Mouse (Mus musculus): Measurements from ENCODE around the gene Fxyd7. TPM values are rescaled to one million over a fixed set of nuclear protein-coding genes. Genes with fewer than 3 reads are reported as not detected.
A peak's percentile ranks its signal among the peaks of the same experiment; 100 is the strongest.

The Fxyd7 gene
- total and polyA plus RNA-seq, 3 experiments, result 1.3 to 4.4 (median 1.4) TPM

- no peak for DNase-seq
Observed at GRCm38 (mm10) chr7:31050921-31051320, 346 bp downstream of the Fxyd7 start.

DNA sequence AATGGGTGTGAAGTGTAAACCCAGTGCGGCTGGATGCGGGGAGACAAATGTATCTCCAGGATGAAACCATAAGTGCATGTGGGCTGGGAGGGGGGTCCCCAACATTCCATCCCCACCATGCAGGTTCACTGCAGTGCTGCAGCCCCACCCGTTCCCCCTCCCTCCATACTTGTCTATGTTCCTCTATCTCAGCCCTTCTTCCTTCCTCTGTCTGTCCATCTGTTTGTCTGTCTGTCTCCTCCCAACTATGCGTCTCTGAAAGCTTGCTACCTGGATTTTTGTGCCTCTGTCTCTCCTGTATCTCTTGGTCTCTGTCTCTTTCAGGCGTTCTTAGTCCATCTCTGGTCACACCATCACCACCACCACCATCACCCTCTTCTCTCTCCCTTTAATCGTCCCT, 780 bp downstream of the Fxyd7 start:
- no peak for DNase-seq

- DNase-seq, result no peak
Observed at GRCm38 (mm10) chr7:31049846-31050281, 1.4 kb downstream of the Fxyd7 start.

DNA sequence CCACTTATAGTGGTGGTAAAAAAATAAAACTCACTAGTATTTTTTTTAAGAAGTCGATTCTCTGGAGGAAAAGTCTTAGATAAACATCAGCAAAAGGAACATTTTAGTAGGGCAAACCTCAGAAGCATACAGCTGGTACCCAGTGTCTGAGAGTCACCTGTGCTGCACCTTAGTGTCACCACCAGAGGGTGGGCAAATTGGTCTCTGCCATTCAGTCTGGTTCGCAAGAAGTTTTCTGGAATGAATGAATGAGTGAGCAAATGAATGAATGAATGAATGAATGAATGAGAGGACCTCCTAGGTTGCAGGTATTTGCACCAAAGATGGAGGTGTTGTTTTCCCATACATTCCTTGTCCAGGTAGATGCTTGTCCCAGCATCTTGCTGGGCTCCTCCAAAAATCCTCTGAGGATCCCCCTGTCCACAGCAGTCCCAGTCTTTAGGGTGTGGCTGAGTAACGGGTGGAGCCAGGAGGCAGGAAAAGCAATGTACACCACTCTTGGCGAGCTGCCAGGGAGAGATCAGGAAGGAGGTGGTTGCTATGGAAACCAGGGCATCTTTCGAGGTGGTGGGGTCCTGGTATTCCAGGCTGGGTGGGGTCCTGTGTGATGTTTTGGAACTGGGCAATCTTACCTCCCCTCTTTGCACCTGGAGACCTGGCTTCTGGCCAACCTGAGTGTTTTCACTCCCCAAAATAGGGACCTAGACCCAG, 2.0 kb downstream of the Fxyd7 start:
- DNase-seq, result no peak

DNA sequence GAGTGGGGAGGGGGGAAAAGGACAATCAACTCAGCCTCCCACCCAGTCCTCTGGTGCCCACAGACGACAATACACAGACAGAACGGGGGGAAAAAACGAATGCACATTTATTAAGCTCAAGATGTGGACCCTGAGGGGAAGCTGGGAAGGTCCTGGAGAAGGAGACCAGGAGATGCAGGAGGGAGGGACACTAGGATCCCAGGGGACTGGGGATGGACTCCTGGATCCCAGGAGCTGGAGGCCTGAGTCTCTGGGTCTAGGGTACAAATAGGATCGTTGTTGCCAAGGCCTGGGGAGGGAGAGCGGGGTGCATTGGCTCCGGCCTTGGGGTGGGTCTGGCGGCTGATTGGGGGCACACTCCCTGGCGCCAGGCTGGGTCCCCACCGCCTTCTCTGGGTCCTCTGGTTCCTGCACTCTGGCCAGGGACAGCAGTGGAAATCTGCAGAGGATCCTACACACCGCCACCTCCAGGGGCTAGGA, 8.8 kb downstream of the Fxyd7 start, which contains the start of gene Fxyd5:
Gene Fxyd5, minus strand, starts transcription at position 51 of the 480 bp plus-strand sequence.
- DNase-seq, result no peak

DNA sequence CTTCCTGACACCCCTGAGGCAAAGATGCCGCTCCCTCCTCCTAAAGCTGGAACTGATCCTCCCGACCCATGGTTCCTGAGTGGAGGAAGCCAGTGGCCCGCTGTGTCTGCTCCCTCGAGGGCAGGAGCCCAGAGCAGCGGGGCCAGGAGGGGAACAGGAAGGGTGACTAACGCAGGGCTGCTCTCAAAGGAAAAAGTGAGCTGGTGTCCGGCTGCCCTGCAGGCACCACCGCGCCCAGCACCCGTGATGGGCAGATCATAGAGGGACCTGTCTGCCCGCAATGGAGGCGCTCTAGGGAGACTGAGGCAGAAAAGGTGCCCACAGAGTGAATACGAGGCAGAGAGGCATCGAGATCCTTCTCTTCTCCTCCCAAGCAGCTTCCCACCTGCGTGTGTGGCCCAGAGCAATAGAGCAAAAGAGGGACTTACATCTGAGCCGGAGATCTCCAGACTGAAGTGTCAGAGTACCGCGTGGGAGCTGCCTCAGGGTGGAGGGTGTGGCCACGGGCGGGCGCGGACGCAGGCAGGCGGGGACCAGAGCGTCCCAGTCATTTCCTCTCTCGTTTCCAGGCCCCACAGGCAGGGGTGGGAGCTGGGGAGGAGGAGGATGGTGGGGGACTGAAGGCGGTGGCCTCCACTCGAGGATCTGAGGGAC, 9.5 kb downstream of the Fxyd7 start:
- peak; percentile 80 for DNase-seq

GRCm38 (mm10) chr7:31041023-31041407, 10.3 kb downstream of the Fxyd7 start:
- no peak for DNase-seq

- DNase-seq, result no peak
Observed at GRCm38 (mm10) chr7:31040281-31041022, 10.8 kb downstream of the Fxyd7 start.

DNA sequence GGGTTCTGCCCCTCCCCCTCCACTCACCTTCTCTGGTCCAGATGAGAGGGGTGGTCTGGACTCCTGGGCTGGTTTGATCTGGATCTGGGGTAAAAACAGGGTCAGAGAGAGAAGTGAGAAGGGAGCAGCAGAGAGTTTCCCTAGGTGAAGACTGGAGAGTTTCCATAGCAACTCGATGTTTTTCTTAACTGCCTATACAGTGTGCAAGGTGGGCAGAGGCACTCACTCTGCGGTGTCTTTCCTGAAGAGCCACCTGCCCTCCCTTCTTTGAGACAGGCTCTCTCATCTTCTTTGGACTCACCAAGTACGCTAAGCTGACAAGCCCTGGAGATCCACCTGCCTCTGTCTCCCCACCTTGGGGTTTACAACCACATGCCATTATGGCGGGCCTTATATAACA, 12.3 kb downstream of the Fxyd7 start:
- DNase-seq, result no peak

GRCm38 (mm10) chr7:31037675-31038074, 13.6 kb downstream of the Fxyd7 start:
- no peak for DNase-seq

DNA sequence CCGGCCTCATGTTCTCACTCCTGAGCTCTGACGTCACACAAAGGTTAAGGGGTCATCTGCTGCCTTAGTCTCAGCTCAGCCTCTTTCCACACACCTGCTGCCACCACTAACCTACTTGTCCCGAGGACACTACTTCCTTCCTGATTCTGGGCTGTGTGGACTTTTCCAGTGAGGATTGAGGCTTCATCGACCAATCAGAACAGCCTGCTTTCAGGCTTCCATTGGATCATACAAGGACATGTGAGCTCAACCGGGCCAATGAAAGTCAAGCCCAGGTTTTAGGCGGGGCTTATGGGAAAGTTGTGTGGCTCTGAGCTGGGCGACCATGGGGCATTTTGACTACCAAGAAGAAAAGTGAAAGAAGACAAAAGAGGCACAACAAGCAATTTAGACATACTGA, 14.3 kb downstream of the Fxyd7 start:
- DNase-seq, result no peak

DNA sequence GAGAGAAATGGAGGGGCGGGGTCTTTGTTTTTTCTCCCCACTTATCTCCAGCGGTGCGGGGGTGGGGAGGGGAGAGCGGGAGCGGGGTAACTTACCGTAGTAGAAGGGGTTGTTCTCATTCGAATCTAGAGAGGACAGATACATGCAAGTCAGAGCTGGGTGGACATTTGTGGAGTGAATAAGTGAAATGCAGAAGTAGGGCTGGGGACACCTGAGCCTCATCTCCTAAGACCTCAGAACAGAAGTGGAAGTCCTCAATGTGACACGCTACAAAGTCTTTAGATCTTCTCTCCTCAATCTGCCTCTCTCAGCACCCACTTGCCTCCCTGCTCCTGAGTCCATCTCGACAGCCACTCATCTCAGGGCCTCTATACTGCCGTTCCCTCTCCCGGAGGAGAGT, 16.0 kb downstream of the Fxyd7 start:
- no peak for DNase-seq

DNA sequence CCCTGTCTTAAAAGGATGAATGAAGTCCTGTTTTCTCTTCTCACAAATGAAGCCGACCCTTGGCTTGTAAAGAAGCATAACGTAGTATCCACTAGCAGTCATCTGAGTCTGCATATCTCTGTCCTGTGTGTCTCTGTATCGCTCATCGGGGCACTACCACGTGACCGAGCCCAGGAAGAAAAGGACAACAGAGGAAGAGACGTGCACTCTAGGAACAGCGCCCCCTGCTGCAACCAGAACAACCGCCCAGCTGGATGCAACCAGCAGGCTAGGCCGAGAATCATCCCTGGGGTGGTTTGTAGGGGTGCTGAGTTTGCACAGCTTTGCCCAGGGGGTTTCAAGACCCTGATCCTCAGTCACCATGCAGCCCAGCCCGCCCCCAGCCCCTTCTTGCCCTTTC, 16.5 kb downstream of the Fxyd7 start:
- DNase-seq, result no peak

DNA sequence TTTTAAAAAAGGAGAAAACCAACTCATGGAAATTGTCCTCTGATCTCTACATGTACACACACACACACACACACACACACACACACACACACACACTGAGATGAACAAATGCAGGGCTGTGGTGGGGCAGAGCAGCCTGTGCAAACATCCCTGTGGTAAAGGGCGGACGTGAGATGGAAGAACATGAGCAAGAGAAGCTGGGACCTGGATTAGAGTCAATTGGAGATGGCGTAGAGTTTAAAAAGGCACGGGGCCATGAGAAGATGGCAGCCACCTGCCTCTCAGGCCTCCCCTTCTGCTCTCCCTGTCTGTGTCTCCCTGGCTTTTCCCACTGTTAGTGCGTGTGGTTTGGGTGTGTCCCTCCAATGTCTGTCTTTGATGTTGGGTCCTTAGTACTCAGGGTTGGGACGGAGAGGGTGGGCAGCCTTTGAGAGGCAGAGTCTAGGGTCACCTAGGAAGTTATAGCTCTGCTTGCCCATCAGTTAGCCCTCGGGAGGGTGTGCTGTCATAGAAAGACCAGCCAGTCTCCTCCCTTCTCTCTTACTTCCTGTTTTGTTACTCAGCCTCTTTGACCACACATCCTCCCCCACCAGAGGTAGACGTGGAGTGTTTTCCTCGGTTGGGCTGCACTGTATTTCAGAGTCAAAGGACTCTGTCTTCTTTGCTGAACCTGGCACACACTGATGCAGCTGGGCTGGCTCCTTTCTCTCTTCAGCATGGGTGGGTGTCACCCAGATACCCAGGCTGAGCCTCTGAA, 17.7 kb downstream of the Fxyd7 start:
- no peak for DNase-seq

- DNase-seq, result no peak
Observed at GRCm38 (mm10) chr7:31031731-31032130, 19.5 kb downstream of the Fxyd7 start.

GRCm38 (mm10) chr7:31030717-31031116, 20.6 kb downstream of the Fxyd7 start:
- DNase-seq, result no peak

DNA sequence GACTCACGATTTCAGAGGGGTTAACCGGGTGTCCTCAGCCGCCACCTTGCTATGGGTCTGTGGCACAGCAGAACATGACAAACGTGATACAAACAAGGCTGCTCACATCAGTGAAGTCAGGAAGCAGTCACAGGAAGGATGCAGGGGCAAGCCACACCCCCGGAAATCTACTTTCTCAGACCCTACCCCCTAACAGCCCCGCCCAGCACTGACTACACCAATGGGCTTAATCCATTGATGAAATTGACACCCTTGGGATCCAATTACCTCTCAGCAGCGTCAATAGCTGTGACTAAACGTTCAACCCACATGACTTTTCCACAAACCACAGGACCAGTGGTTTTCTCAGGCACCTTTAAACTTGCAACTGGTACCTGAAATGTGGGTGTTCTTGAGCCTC, 22.7 kb downstream of the Fxyd7 start:
- no peak for DNase-seq

DNA sequence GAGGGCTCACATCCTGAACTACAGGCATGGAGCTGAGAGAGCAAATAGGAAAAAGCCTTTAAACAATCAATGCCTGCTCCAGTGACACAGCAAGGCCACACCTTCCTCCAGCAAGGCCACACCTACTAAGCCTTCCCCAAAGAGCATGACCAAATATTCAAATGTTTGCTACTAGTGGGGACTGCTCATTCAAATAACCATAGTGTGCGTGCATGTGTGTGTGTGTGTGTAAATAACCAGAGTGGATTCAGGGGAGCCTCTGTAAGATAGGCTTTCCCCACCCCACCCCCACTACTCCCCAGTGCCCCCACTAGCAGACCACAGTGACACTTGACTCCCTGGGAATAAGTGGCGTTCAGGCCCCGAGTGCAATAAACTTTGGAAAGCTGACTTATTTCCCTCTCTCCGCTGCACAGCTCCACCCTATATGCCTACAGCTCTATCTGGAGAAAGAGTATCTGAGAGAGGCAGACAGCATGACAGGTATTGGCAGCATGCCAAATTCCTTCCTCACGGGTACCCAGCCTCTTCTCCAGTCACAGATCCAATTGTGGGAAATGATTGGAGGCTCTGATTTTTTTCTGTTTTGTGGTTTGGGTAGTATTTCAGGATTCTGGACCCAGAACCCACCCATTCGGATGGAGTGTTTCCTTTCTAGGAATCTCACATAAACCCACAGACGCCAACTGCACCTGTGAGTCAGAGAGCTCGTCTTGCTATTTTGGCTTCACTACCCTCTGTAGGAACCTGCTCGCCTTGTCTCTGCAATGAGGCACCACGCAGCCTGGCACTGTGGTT, 34.0 kb downstream of the Fxyd7 start:
- DNase-seq, result peak; percentile 34

GRCm38 (mm10) chr7:31012971-31013370, 38.3 kb downstream of the Fxyd7 start:
- DNase-seq, result no peak

- peak; percentile 15 for DNase-seq
Observed at GRCm38 (mm10) chr7:31008889-31009288, 42.4 kb downstream of the Fxyd7 start.

DNA sequence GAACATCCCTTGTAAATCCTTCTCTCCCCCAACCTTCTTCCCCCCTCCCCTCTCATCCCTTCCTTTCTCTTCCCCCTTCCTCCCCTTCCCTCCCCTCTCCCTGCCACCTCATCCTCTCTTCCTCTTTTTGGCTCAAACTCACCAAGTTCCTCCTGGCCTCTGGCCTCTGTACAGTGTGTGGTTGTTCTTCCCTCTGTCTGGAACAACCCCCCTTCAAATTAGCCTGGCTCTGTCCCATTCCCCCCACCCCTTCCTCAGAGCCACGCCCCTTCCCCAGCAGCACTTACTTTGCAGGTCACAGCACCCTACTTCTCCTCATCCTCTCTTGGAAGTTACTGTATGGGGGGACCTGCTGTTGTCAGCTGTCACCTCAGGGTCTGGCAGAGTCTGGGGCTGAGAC, 43.1 kb downstream of the Fxyd7 start:
- peak; percentile 21 for DNase-seq

Data from adrenal gland, adult 2 months (tissue).